Comparison of ENCODE assay signal across 8 mouse cellular contexts in the genomic region with DNA sequence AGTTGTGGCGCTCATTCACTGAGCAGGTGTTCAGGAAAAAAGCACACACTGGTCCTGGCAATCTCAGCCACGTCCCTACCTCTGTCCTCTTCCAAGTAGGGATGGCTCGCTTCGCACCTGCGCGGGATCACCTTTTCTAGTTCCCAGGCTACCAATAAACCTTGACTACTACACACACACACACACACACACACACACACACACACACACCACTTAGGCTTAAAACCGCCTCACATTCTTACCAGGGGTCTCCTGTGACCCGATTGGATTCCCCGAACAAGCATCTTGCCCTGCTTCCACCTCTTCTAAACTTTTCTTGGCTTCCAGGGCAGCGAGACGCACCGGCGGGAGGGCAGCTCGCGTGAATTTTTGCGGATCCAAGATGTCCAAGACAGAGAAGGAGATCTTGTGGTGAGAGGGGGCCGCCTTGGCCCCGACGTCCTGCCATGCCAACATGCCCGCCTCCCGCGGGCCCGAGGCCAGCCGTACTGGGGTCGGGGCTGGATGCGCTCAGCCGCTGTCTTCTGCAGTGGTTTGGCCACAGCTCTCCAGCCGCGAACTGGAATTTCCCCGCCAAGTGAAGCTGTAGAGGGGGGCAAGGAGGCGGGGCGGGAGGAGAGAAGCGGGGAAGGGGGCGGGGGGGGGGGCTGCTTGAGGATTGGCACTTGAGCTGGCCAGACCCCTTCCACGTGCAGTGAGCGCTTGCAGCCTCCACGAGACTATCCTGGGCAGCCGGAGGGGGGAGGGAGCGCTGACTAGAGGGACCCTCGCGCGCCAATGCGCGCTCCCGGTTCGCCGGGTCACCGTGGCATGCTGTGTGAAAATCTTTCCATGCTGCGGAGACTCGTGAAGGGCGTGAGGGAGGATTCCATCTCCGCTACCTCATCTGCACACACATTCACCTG. TPM values are rescaled to one million over a fixed set of nuclear protein-coding genes. Genes with fewer than 3 reads are reported as not detected.
A peak's percentile ranks its signal among the peaks of the same experiment; 100 is the strongest.
DNase-seq lines count a peak whose midpoint lies in the region; ATAC-seq and TF ChIP-seq lines count a peak whose summit lies in the region.

Gene Nkx1-2 (minus strand): TSS at position 567 of the 905 bp plus-strand sequence.

- no peak for TF ChIP-seq CTCF in thymus, adult 2 months (IDR thresholded peaks at IDR 0.05; ENCODE audit: borderline replicate concordance, control insufficient read depth, extremely low read depth, insufficient read depth, low read length, poor library complexity)
- no peak for TF ChIP-seq CTCF in liver, embryonic 14.5 days (IDR thresholded peaks at IDR 0.05; ENCODE audit: low read depth)

- no peak for TF ChIP-seq EP300 in liver, embryonic 14.5 days (IDR thresholded peaks at IDR 0.05; ENCODE audit: low read depth)

- peak; percentile 12 for DNase-seq in adrenal gland, postnatal 14 days
- no peak for DNase-seq in adrenal gland, adult (ENCODE audit: inconsistent age in 2 of 2, low spot score in 1 of 2)
- no peak for DNase-seq in thymus, adult 2 months
- DNase-seq in thymus, postnatal 0 days (ENCODE audit: low spot score): no peak
- no peak for DNase-seq in liver, embryonic 14.5 days (ENCODE audit: low read depth in 3 of 3, low spot score in 3 of 3)
- no peak for DNase-seq in spleen, postnatal 14 days (ENCODE audit: low spot score in 2 of 2)
- DNase-seq in adrenal gland, postnatal 25 days: no peak

- no peaks in the 10 kb centered on the region for H3K36me3 ChIP-seq in thymus, adult 2 months (ENCODE audit: control insufficient read depth, insufficient read depth, low read length)
- no peaks in the 10 kb centered on the region for H3K36me3 ChIP-seq in liver, embryonic 14.5 days (replicated peaks; ENCODE audit: control insufficient read depth, insufficient read depth, low read depth)

- H3K27me3 ChIP-seq in thymus, adult 2 months (ENCODE audit: control insufficient read depth, insufficient read depth, low read length): peaks cover 21% of the 10 kb centered on the region
- peaks cover 74% of the 10 kb centered on the region for H3K27me3 ChIP-seq in liver, embryonic 14.5 days (ENCODE audit: control insufficient read depth, insufficient read depth, low read length)

- H3K9ac ChIP-seq in liver, embryonic 14.5 days (replicated peaks): no peak within 1 kb of the TSS

- no peaks in the 10 kb centered on the region for H3K9me3 ChIP-seq in liver, embryonic 14.5 days (ENCODE audit: control insufficient read depth, low read length)

- 0 out of 2 replicates have a peak within 1 kb of the TSS, but pooled peaks have one; percentile 0 for H3K4me3 ChIP-seq in thymus, adult 2 months (ENCODE audit: control insufficient read depth, insufficient read depth, low read length)
- H3K4me3 ChIP-seq in liver, embryonic 14.5 days (ENCODE audit: insufficient read depth in 1 of 2, low read depth in 2 of 2, low read length in 2 of 2): no peak within 1 kb of the TSS

- 2% methylated on average over 52 of the region's 52 CpGs for WGBS in thymus, adult 2 months
- WGBS in liver, embryonic 14.5 days (ENCODE audit: insufficient replicate concordance): 2% methylated on average over 51 of the region's 52 CpGs

- H3K4me1 ChIP-seq in thymus, adult 2 months (replicated peaks; ENCODE audit: control insufficient read depth, insufficient read depth, low read length): peaks cover 12% of the 10 kb centered on the region
- H3K4me1 ChIP-seq in liver, embryonic 14.5 days (replicated peaks; ENCODE audit: control insufficient read depth in 2 of 2, insufficient read depth in 2 of 2, low read length in 1 of 2): peaks cover 3 to 16% of the 10 kb centered on the region in 2 experiments; a peak in 3 of 4 replicates

- peak within 1 kb of the TSS; percentile 16 for H3K4me2 ChIP-seq in liver, embryonic 14.5 days (ENCODE audit: low read depth)

- no peak for TF ChIP-seq POLR2A in thymus, adult 2 months (IDR thresholded peaks at IDR 0.05; ENCODE audit: control insufficient read depth, extremely low read depth, insufficient read depth, low read length, poor library complexity)

- ATAC-seq in liver, embryonic 14.5 days (ENCODE audit: insufficient read depth): no peak
- no peak for ATAC-seq in frontal cortex, adult (ENCODE audit: low TSS enrichment)

- no peak within 1 kb of the TSS for H3K27ac ChIP-seq in thymus, adult 2 months (ENCODE audit: control insufficient read depth, insufficient read depth, low read length)
- H3K27ac ChIP-seq in liver, embryonic 14.5 days: no peak within 1 kb of the TSS

RNA-seq across cellular contexts. Expression of gene Nkx1-2, which starts in this region (rescaled TPM):
- total RNA-seq in adrenal gland, postnatal 14 days (2021): not detected in 2 replicates
- polyA plus RNA-seq in thymus, adult 2 months (2012; rRNA removed): 0.24 and 0.27 TPM in 2 replicates
- polyA plus RNA-seq in thymus, postnatal 0 days (2015; fragmentation: Nextera tagmentation; extraction: Ambion mirVana): 0.05 TPM in 1 of 2 replicates, not detected in the other
- polyA plus RNA-seq in liver, embryonic 14.5 days (2012; rRNA removed): 0.01 TPM in 1 of 2 replicates, not detected in the other
- polyA plus RNA-seq in liver, embryonic 14.5 days (2014; fragmentation: Nextera tagmentation; extraction: Ambion mirVana): not detected in 2 replicates
- total RNA-seq in adrenal gland, postnatal 25 days (2021): not detected in 2 replicates

Comparison
In these comparisons a context has a peak if more than half of its experiments do, and no peak if none do; other contexts are left out.
1. Peak in DNase-seq in adrenal gland, postnatal 14 days; RNA of the gene not detected or under 1 TPM.